Mouse (Mus musculus): ENCODE results near the gene Tbc1d17.
A peak's percentile ranks its signal among the peaks of the same experiment; 100 is the strongest.

Gene Tbc1d17

GRCm38 (mm10) chr7:44823409-44823808 lies 25.5 kb downstream of the Tbc1d17 start:
- DNase-seq (ENCODE audit: low read depth): no peak

DNA sequence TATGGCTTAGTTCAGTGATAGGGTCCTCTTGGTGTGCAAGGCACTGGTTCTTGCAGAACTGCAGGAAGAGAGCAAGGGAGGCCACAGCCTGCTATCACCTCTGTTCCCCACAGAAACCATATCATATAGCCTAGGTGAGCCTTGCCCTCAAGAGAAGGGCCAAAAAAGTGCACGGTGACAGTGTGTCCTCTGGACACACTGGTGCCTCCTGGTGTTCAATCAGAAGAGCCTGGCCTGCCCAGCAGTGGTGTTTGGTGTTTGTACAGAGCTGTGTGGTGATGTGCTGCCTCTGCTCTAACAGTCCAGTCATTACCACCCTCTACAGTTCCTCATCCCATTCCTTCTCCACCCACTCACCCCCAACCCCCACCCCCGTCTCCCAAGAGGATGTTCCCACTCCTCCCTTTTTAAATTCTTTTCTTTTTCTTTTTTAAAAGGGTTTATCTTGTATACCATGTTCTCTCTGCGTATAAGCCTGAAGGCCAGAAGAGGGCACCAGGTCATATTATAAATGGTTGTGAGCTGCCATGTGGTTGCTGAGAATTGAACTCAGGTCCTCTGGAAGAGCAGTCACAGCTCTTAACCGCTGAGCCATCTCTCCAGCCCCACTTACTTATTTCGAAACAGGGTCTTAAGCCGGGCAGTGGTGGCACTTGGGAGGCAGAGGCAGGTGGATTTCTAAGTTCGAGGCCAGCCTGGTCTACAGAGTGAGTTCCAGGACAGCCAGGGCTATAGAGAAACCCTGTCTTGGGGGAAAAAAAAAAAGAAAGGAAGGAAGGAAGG lies 27.0 kb downstream of the Tbc1d17 start:
- DNase-seq (ENCODE audit: low read depth): no peak

- DNase-seq (ENCODE audit: low read depth): no peak
Observed at GRCm38 (mm10) chr7:44820525-44820924, 28.4 kb downstream of the Tbc1d17 start.

DNA sequence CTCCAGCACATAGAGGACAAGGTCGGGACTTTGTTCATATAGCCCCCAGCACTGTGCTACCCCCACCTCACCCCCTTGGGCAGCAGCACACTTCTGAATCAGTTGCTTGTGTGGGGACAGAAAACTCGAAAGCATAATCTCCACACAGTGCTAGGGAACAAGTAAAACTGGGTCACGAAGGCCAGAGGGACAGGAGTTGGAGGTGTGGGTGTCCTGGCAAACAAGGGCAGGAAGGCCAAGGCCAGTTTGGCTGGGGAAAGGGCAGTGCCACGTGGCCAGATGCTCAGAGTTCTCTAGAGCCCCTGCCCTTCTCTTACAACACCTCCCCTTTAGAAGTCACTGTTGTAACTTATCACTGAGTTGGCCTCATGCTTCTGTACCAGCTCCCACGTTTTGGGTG lies 29.0 kb downstream of the Tbc1d17 start:
- no peak for DNase-seq (ENCODE audit: low read depth)

DNA sequence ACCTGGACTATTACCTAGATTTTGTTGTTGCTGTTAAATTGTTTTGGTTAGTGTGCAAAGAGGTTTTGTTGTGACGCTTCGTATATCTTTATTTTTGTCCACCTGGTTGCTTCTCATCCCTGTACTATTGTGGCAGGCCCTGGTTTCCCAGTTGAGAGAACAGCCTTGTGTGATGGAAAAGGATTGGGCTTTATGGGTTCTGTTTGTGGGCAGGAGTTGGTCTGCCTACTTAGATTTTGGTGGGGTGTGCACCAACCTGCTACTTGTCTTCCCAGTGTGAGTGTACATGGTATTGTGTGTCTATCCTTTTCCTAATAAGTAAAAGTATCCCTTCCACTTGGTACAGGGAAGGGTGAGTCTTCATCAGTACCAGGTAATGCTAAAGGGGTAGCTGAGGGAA lies 29.5 kb downstream of the Tbc1d17 start:
- DNase-seq (ENCODE audit: low read depth): no peak

GRCm38 (mm10) chr7:44818751-44819235 lies 30.1 kb downstream of the Tbc1d17 start:
- no peak for DNase-seq (ENCODE audit: low read depth)

DNA sequence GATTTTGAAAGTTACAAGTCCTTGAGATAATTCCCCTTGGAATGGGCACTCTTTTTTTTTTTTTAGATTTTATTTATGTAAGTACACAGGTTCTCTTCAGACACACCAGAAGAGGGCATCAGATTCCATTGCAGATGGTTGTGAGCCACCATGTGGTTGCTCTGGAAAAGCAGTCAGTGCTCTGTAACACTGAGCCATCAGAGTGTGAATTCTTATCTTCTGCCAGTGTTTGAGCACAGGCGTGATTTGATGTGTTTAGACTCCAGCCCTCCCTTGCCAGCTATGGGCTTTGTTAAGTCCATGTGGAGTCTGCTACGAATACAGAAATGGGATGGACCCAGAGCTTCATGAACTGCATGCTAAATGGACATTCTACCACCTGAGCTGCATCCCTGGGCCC lies 30.7 kb downstream of the Tbc1d17 start:
- DNase-seq (ENCODE audit: low read depth): no peak

- DNase-seq (ENCODE audit: low read depth): no peak
Observed at GRCm38 (mm10) chr7:44817441-44817840, 31.4 kb downstream of the Tbc1d17 start.

DNA sequence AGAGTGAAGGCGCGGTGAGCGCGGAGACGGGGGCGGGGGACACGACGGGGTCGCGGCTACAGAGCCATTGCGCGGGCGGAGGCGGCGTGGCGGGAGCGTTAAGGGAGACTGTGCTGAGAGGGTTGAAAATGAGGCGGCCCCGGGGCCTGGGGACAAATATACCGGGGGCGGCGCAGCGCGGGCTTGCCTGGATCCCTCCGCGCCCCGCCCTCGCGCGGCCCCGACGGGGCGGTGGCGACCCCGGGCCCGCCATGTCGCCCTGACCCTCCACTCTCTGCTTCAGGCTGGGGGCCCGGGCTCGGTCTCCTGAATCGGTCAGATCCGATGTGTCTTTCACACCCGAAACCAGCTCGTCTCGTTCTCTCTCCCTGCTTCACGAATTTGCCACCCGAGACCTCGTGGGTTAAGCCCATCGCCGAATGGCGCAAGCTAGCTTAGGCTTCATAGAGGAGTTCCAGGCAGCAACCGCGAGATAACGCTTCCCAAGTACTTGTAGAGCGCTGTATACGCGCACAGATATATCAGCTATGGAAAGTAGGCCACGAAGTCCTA lies 32.3 kb downstream of the Tbc1d17 start, which contains the start of gene Atf5:
TSS of gene Atf5 (minus strand) at position 189 of the 552 bp plus-strand sequence.
- no peak for DNase-seq (ENCODE audit: low read depth)

DNA sequence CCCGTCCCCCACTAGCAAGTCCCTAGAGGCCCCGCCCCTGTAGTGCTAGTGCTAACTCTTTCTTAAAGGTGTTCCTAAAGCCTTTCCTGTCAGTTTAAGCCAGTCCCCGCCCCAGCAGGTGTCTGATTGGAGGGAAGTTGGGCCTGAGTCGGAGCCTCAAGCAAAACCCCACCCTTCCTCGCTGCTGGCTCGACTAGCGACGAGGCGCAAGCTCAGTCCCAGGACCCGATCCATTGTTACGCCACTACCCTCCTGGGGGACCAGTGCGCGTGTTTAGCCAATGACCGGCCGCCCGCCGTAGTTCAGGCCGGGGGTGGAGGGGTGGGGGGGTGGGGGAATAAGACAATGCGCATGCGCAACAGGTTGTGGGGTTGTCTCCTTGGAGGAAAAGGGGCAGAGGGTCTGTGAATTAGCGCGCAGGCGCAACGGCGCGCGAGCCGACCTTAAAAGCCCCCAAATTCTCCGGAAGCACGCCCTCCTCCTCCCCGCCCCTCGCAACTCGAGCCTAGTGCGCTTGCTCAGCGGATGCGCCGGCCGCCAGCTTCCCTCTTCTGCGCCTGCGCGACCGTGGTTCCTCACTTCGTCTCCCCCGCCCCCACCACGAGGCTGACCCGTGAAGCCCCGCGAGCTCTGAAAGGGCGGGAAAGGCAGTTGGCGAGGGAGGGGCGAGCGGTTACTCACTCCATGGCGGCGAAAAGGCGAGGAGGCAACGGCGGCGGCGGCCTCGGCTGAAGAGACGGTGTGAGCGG lies 33.0 kb downstream of the Tbc1d17 start, which contains the start of the genes Nup62 and Il4i1:
TSS of gene Nup62 (plus strand) at position 368 of the 749 bp plus-strand sequence.
TSS of gene Il4i1 (plus strand) at position 667 of the 749 bp plus-strand sequence.
- DNase-seq (ENCODE audit: low read depth): peak; percentile 98

GRCm38 (mm10) chr7:44814952-44815553 lies 33.8 kb downstream of the Tbc1d17 start:
- DNase-seq (ENCODE audit: low read depth): no peak

GRCm38 (mm10) chr7:44814423-44814822 lies 34.5 kb downstream of the Tbc1d17 start:
- DNase-seq (ENCODE audit: low read depth): no peak

DNA sequence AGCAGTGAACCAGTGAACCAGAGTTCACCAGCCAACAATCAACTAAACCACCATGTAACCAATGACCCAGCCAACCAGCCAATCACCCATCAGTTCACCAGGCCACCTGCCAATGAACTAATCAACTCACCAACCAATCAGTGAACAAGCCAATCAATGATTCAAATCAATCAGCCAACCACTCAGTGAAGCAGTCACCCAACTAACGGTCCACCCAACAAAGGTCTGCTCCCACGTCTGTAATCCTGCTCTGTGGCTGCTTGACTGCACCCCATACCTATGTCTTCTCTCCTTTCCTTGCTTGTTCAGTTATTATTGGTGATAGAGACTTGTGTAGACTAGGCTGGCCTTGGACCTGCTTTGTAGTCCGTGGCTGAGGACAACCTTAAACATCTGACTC lies 34.9 kb downstream of the Tbc1d17 start:
- DNase-seq (ENCODE audit: low read depth): no peak

DNA sequence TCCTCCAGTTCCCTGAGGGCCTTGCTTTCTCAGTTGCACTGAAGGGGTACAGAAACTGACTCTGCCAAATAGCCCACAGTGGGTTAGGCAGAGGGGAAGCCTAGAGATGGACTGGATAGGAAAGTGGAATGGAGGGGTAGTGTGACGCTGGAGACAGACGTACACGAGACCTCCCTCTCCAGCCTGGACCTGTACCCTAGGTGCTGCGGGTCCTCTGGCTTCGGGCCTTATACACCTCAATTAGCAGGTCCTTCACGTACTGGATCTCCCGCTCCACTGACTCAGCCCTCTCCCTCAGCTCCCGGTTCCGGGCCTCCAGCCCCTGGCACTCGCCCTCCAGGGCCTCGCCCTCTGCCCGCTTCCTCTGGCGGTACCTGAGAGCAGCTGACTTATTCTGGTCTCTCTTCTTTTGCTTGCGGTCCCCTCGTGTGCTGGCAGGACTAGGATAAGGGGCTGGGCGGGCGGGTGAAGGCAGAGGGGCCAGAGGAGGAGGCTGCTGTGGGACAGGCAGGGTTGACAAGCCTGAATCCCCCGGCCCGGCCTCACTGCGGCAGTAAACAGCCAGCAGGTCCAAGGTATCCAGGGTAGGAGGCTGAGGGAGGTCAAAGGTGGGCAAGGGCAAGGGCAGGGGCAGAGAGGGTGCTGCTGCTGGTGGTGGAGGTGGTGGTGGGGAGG lies 36.1 kb downstream of the Tbc1d17 start:
- DNase-seq (ENCODE audit: low read depth): no peak

DNA sequence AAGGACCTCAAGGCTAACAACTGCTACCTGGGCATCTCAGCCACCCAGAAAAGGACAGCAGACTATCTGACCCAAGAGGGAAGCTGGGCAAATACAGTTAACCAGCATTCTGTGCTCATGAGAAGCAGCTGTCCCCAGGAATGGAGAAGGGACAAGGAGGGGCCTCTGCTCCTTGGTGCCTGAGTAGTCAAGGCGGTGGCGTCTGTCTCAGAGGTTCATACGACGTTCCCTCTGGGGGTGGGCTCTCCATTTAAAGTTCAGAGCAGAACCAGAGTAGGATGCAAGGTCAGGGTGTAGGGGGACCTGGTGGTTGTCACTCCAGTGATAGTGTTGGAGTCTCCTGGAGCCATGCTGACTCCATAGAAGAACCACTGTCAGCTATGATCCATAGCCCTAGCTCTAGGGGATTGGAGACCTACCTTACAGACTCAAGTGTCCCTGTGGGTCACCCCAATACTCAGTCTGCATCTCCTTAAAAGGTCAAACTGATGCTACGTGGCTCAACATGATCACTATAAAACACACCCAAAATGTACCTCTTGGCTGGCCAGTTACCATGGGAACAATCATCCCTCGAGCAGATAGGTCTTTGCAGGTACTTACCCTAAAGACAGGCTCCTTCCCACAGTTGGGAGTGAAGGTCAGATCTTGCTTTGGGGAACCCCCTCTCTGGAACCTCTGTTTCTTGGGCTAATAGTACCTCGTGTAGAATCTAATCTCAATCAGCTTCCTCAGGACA lies 37.9 kb downstream of the Tbc1d17 start:
- DNase-seq (ENCODE audit: low read depth): no peak

- no peak for DNase-seq (ENCODE audit: low read depth)
Observed at GRCm38 (mm10) chr7:44810365-44810764, 38.5 kb downstream of the Tbc1d17 start.

- DNase-seq (ENCODE audit: low read depth): no peak
Observed at GRCm38 (mm10) chr7:44809466-44809865, 39.4 kb downstream of the Tbc1d17 start.

- no peak for DNase-seq (ENCODE audit: low read depth)
Observed at GRCm38 (mm10) chr7:44808927-44809326, 40.0 kb downstream of the Tbc1d17 start.

DNA sequence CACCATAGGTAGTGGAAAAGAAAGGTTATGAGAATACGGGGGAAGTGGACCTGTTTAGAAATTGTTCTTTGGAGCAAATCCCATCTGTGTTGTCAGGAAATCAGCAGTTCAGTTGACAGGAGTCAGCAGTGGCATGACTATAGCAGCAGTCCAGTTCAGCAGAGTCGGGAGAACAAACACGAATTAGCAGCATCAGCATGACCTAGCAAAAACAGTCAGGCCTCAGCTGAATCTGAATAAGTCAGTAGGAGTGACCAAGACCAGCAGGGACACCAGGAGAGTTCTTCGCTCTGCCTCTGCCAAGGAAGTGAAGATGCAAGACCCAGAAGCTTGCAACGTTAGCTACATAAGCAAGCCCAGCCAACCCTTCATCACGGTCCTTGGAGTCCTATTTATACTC lies 56.1 kb downstream of the Tbc1d17 start:
- DNase-seq (ENCODE audit: low read depth): no peak

GRCm38 (mm10) chr7:44790066-44790465 lies 58.8 kb downstream of the Tbc1d17 start:
- no peak for DNase-seq (ENCODE audit: low read depth)

DNA sequence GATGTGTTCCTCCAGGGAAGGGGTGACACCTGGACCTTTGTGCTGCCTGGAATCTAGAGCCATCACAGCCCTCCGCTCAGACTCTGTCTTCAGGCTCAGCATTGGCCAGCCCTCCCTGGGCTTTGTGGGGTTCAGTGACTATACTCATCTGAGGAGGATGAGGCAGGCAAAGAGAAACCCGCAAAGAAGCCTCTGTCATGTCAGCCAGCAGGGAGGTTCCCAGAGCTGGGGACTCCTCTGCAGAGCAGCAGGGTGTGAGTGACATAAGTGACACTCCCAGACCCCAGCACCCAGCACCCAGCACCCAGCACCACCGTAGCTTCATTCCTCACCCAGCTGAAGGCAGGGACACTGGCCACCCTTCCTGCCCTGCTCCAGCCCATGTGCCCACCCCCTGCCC lies 59.3 kb downstream of the Tbc1d17 start:
- no peak for DNase-seq (ENCODE audit: low read depth)
